Mouse (Mus musculus): ENCODE measurements around the gene Grk6.
"Not testable (repeated sequence)": the region's sequence is repeated elsewhere in the genome, so short reads cannot be mapped to it uniquely, and the experiment has no call there.

Grk6 gene

DNA sequence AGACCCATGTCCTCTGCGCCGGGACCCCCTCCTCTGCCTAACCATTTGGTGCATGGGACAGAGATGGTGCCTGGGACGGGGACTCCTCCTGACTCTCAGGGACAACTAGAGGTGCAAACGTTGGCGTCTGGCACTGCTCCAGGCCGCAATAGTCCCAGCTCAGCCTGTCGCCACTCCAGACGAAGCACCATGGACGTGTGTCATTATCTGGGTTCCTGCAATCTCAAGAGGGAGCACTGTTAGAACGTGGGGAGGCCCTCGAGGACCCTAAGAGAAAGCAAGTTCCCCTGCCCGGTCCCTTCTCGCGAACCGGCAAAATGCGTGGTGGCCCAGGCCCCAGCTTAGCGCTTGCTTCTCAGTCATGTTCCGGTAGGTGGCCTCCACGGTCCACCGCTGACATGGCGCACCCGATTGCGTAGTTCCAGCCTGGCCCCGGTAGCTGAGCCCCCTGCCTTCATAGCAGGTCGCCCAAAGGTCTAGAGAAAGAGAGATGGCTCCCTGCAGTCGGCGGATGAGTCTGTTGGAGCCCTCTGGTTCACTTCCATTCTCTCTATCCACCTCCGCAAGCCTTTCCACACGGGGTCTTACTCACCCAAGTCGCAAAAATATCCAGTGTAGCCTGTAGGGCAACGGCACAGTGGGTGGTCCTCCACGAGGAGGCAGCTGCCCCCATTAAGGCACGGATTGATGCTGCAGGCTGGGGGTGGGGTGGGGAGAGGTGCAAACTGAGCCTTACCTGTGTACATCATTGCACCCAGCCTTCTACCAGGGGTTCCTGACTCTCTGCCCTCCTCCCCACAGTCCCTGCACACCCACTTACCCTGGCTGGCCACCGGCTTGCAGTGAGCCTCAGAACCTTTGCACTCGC, 23.7 kb upstream of the Grk6 start:
- in situ Hi-C loops (cut with MboI) = no loop called here

DNA sequence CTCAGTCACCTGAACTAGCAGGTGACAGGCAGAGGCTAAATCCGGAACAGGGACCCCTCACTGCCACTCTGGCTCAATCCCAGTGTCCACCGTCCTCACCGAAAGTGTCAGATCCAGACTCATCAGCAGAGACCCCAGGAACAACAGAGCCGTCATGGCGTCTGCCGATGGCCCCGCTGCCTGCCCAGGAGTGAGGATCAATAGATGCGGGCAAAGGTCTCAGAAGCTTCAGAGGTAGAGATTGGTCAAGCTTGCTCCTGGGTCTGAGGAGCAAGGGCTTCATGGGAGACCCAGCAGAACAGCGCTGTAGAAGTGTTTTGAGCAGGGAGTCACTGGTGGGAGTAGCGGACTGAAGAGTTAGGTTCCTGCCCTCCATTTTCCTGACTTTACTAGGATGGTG, 18.3 kb upstream of the Grk6 start, which contains the start of gene F12:
TSS of gene F12 (minus strand) at position 181 of the 400 bp plus-strand sequence.
- in situ Hi-C loops (cut with MboI) = loop anchor here (5.0 kb wide), 1 partner anchor 41 kb away; no protein-coding TSS in a partner anchor

DNA sequence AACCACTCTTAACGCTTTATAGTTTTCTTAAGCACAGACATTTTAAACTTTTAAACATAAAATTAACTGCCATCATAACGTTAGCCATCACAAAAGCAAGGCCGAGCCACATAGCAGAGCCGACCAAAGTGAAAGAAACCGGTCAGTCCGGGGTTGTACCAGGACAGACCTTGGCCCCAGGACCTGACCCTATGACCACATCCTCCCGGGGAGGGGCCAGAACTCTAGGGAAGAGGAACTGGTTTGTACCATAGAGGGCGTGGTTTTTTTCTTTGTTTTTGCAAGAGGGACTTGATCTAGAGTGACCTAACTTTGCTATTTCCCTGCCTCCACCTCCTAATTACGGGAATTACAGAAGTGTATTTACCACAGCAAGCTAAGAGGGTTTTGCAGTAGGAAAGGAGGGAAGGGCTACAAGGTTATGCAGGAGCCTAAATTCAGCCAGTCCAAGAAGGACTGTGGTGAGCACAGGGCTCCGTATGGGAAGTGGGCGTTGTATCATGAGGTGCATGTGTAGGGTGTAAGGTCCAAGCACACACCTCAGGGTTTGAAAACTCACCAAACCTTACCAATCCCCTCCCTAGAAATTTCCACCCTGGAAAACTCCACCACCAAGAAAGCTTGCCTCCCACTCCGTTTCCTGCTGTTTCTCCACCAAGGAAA, 15.5 kb upstream of the Grk6 start:
- in situ Hi-C loops (cut with MboI) = loop anchor here (5.0 kb wide), 1 partner anchor 38 kb away; no protein-coding TSS in a partner anchor

DNA sequence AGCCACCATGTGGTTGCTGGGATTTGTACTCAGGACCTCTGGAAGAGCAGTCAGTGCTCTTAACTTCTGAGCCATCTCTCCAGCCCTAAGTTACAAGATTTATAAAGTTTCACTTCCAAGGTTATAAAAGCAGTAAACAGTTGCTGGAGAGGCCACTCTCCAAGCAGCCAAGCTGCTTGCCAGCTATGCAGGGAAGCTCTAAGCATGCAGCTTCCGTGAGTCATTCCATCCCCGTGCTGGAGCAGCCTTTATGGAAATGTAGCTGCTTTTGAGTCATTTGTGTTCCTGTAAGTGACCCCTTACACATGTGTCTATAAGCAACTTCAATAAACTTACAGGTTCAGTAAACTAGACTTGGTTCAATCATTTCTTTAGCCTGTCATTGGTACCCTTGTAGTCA, 14.3 kb upstream of the Grk6 start:
- in situ Hi-C loops (cut with MboI) = no loop called here

DNA sequence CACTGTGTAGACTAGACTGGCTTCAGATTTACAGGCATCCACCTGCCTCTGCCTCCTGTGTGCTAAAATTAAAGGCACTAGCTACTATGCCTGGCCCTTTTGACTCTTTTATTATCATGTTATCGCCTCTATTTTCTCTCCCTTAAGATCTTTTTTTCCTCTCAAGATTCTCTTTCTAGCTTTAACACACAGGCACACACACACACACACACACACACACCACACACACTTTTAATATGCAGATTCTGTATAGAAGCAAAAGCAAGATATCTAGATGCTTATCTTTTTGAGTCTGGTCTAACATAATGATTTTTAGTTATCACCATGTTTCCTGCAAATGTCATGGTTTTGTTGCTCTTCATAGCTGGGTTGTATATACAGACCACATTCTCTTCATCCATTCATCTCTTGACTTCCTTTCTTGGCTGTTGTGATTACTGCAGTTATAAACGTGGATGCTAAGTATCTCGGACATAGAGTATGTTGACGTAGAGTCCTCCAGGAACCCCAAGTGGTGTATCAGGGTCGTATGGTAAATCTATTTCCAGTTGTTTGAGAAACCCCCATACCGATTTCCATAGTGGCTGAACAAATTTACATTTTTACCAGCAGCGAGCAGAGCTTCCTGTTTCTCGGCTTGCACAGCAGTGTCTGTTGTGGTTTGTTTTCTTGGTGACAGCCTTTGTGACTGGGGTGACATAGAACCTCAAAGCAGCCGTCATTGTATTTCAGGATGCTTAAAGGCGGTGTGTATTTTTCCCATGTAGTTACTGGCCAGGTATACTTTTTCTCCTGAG, 12.8 kb upstream of the Grk6 start:
- in situ Hi-C loops (cut with MboI) = no loop called here

DNA sequence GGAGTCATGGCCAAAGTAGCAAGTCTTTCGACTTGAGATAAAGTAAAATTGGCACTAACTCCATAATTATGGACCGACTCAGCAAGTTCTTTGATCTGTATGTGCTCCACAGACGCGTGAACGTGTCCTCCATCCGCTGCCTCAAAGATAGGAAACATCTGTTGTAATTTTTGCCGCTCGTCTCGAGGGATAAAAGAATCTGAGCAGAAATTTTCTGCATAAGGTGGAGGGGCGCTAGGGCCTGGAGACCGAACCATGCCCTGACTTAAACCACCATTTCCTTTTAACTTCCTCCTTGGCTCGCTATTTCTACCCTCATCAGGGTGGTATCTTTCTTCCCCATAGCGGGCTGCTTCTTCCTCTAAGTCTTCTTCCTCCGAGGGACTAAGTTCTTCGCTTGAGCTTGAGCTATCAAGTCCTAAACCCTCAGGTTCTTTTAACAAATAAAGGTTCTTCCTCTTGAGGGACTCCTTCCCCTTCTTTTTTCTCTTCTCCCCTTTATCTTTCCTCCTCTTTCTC, 7.7 kb upstream of the Grk6 start:
- in situ Hi-C loops (cut with MboI) = not testable (repeated sequence)

DNA sequence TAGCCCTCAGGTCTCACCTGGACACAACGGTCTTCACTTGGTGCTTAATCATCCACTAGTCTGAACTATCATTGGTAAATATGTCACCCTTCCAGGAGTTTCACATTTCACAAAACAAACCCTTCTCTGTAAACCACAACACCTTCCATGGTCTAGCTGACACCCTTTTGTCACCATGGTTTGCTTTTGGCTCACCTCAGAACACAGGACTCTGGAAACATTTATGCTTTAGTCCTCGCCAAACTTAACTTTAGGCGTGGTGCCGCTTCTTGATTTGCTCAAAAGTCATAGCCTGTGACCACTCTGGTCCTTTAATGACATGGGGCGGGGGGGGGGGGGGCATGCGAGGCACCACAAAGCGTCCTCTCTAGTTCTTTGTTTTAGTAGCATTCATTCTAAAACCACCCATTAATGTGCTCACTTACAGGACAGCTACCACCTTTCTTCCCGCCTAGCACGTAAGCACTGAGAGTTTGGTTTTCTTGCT, 1.0 kb upstream of the Grk6 start:
- in situ Hi-C loops (cut with MboI) = no loop called here

DNA sequence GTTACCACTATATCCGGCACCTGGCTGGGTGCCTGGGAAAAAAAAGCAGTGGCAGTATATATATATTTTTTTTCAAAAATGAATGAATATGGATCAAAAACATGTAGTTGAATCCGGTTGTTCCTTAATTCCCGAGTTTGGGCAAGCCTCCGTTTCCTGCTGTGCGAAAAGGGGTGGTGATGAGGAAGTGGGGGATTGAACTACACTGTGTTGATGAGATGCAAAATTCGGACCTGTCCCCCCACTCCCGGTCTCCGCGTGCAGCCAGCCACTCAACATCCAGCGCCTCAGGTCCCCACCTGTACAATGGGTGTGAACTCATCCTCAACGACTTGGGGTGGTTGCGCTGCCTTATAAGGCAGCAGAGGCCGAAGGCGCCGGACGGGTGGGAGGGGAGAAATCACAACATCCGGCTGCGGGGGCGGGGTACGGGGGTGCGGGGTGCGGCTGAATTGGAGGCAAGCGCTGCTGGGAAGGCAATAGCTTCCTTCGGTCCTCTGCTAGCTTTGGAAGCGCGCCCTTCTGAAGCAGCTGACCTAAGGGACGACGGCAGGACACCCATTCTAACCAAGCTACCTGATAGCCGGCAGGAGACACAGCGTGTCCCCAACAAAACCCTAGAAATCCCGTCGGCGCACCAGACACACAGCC, 461 bp upstream of the Grk6 start:
- in situ Hi-C loops (cut with MboI) = no loop called here

DNA sequence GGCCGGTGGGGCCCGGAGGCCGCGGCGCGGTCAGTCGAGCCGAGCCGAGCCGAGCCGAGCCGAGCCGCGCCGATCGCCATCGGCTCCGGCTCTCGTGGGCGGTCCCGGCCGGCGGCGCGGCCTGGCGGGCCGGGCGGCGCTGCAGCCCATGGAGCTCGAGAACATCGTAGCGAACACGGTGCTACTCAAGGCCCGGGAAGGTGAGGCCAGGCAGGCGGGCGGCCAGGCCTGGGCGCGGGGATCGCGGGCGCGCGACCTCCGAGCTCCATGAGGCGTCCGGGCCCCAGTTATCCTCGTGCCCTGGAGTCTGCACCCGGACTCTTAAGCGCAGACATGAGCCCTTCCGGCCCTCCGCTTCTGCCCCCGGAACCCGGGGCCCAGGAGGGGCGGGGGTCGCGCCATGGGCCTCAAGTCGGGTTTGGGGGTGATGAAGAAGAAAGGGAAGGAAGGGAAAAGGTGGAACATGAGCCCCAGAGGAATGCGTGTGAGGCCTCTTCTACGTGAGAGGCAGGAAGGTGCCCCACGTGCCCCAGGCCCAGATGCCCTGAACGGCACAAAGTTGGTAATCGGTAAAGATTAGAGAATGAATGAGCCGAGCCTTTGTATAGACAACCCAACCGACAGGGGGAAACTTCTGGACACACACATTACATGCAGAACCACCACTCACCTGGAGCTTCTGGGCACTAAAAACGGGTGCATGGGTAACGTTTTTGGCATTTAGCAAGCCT, 654 bp downstream of the Grk6 start:
- in situ Hi-C loops (cut with MboI) = no loop called here

DNA sequence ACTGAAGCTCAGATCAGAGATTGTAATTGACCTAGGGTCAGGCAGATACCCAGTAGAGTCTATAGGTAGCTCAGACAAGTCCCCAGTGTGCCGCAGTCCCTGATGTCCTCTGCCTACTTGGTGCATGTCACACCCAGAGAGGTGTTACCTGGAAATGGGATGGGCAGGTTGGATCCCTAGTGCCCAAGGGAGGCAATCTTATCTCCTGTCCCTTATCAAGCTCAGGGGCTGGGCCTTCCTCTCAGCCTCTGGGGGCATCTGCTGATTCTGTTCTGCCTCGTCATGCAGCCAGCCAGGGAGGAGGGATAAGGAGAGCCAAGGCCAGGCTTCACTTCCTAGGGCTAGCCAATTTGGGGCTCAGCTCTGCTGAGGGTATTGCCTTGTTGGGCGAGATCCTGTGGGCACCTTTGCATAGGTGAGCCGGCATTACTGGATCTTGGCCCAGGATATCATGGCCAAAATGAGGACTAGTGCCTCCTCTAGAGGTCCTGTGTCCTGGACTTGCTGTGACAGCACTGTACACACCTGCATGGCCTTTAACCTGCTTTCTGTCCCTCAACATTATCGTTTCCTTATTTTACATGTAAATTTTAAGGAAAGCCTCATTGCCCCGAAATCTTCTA, 1.7 kb downstream of the Grk6 start:
- in situ Hi-C loops (cut with MboI) = no loop called here

DNA sequence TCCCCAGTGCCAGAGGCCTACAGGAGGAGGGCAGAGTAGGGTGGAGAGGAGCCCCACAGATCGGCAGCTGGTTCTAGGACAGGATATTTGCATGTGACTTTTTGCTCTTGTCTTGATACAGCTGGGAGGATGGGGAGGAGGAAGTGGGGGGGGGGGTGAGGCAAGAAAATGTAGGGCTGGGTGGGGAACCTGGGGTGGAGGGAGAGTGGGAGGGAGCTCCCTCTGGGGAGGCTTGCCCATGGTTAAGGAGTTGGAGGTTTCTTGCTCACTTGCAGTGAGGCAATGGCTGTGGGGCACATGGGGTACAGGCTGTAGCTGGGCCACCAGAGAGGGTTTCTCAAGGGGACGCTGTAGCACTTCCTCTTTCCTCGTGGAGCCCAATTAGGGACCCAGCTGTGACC, 2.7 kb downstream of the Grk6 start:
- in situ Hi-C loops (cut with MboI) = no loop called here

DNA sequence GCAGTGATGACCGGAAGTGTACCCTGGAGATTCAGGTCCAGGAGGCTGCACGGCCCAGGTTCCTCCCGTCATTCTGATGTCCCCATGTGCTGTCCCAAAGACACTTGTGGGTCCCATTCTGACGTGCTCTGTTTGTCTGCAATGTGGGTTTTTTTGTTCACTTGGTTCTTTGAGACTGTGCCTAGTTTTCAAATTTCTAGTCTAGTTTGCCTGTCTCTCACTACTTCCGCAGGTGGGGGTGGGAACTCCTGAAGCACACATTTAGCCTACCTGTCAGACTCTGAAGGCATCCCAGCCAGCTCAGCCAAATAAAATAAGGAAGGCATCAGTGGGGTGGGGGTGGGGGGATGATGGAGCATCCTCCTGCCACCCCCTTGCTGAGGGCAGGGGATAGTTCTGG, 3.3 kb downstream of the Grk6 start:
- in situ Hi-C loops (cut with MboI) = no loop called here

DNA sequence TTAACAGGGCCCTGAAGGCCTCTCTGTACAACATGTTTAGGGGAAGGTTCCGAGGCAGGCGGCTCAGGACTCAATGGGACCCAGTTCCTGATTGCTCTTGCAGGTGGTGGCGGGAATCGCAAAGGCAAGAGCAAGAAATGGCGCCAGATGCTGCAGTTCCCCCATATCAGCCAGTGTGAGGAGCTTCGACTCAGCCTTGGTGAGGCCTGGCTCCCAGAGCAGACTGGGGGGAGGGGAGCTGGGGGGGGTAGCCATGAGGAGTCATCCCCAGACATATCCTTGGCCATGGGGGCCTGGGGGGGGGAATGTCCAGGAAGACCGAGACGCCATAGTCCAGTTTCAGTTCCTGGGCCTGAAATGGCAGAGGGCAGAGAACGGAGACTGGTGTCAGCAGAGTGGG, 4.3 kb downstream of the Grk6 start:
- in situ Hi-C loops (cut with MboI) = no loop called here

DNA sequence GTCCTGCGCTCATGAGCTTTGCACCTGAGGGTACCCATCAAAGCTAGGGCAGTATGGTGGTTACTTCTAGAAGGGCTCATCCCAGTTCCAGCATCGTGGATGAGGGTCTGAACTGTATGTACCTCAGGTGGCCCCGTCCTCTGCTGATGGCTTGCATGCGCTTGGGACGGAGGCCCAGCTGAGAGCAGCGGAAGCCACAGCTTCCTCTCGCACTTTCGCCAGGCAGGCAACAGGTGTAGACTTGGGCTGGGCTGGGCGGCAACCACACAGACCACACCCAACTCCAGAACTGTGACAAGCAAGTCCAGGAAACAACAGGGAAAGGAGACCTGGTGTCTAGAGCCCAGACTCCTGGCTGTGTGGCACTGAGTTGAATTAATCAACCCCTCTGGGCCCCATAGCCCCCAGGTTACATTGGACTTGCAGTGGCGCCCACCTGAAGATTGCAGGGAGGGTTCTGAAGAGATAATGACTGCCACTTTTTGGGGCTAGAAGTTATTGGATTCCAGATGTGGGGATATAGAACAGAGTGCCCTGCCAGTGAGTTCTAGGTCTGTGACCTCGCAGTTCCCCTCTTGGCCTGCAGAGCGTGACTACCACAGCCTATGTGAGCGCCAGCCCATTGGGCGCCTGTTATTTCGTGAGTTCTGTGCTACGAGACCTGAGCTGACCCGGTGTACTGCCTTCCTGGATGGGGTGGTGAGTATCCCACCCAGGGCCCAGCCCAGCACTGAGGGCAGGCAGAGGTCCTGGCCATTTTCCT, 5.0 kb downstream of the Grk6 start:
- in situ Hi-C loops (cut with MboI) = no loop called here

DNA sequence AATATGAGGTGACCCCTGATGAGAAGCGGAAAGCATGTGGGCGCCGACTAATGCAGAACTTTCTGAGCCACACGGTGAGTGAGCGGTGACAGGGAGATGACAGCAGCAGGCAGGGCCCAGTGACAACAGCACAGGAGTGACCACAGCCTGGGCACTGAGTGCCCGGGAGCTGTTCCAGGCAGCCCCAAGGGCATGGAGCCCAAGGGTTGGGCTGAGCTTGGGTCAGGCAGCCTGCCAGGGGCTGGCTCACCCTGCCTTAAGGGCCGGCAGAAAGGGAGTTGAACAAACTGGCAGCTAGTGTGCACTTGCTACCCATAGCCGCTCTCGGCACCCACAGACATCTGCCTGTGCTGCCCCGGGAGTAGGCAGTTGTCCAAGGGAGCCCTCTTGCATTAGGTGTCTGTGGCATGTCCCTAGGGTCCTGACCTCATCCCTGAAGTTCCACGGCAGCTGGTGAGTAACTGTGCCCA, 5.7 kb downstream of the Grk6 start:
- in situ Hi-C loops (cut with MboI) = no loop called here

DNA sequence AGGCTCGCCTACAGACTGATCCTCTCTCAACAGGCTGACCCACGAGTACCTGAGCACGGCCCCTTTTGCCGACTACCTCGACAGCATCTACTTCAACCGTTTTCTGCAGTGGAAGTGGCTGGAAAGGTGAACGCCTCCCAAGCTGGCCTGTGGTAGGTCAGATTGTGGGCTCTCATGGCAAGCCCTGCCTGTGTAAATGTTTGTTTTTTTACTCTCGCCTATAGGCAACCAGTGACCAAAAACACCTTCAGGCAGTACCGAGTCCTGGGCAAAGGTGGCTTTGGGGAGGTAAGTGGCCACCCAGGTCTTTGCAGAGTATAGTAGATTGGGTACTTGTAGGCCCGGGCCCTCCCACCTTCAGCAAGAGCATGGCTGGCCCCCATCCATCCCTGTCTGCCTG, 6.4 kb downstream of the Grk6 start:
- in situ Hi-C loops (cut with MboI) = no loop called here

DNA sequence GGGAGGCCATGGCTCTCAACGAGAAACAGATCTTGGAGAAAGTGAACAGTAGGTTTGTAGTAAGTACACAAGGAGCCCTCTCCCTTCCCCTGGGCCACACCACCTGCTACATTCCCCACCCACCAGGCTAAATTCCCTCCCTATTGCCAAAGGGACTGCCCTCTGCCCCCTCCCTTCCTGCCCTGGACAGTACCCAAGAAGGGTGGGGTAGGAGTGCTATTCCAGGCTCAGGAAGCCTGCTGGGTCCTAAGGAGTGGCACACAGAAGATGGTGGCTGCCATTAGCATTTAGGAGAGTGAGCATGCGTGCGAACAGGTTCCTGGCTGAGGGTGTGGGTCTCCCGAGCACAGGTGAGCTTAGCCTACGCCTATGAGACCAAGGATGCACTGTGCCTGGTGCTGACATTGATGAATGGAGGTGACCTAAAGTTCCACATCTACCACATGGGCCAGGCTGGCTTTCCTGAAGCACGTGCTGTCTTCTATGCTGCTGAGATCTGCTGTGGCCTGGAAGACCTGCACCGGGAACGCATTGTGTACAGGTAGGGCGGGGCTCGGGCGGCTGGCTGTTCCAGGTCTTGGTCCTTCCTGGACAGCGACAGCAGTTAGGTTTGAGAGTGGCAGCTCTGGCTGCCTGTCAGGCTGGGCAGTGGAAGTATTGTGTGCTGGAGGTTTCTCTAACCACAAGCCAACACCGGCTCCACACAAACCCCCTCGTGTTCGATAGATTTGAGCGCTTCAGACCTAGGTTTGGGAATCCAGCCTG, 7.1 kb downstream of the Grk6 start:
- in situ Hi-C loops (cut with MboI) = no loop called here

DNA sequence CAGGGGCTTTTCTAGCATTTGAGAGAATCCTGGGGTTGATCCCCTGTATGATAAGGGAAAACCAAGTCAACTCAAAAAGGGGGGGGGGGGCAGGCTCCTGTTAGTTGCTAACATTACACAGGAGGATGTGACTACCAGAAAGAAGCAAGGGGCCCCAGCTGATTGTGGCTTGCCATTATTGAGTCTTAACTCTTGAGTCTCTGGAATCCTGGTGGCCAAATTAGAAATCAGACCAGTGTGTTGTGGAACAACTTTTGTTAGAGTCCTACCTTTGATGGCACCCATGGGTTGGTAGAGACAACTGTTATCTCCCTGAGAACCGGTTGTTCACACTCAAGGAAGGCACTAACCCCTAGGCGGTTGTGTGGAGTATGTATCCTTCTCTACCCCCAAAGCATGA, 18.1 kb downstream of the Grk6 start:
- in situ Hi-C loops (cut with MboI) = no loop called here

Data from mature B cell (primary cell).